Mouse (Mus musculus) neural tube, embryonic 11.5 days (tissue): ENCODE results near the gene Ctf1. TPM values are rescaled to one million over a fixed set of nuclear protein-coding genes. Genes with fewer than 3 reads are reported as not detected.

Experiments
- ATAC-seq: fragments of 200-750 bp; cut with Nextera tagmentation; 2 replicates; pipeline ENCODE4 v1.8.0; 2017; ENCODE audit warnings: moderate number of reproducible peaks, mild to moderate bottlenecking, moderate TSS enrichment, moderate library complexity; ENCODE audit not compliant: insufficient read depth, low FRiP score, low TSS enrichment
- DNase-seq: peaks from one replicate; pipeline ENCODE4 v3.0.0-alpha.2; 2015; ENCODE audit warnings: low spot score
- H3K27ac ChIP-seq: fragments of 300-500 bp; sonication (generic); 2 replicates; pipeline ENCODE4 v1.5.1; 2014; ENCODE audit warnings: low read depth, mild to moderate bottlenecking, low read length
- H3K27me3 ChIP-seq: fragments of 300-500 bp; sonication (generic); 2 replicates; pipeline ENCODE4 v1.6.1; 2014; ENCODE audit warnings: mild to moderate bottlenecking, low read length, mixed read lengths; ENCODE audit not compliant: control insufficient read depth, insufficient read depth
- H3K36me3 ChIP-seq: fragments of 300-500 bp; sonication (generic); 2 replicates; pipeline ENCODE4 v1.6.1; 2014; ENCODE audit warnings: mild to moderate bottlenecking, low read length, moderate library complexity, mixed read lengths; ENCODE audit not compliant: control insufficient read depth, insufficient read depth
- H3K4me1 ChIP-seq: fragments of 300-500 bp; sonication (generic); 2 replicates; pipeline ENCODE4 v1.6.1; 2014; ENCODE audit warnings: low read length, mixed read lengths; ENCODE audit not compliant: control insufficient read depth, insufficient read depth
- H3K4me2 ChIP-seq: fragments of 300-500 bp; sonication (generic); 2 replicates; pipeline ENCODE4 v1.6.1; 2014; ENCODE audit warnings: low read depth, mild to moderate bottlenecking, moderate library complexity
- H3K4me3 ChIP-seq: fragments of 300-500 bp; sonication (generic); 2 replicates; pipeline ENCODE4 v1.5.1; 2014; ENCODE audit warnings: low read depth, low read length
- H3K9ac ChIP-seq: fragments of 300-500 bp; sonication (generic); 2 replicates; pipeline ENCODE4 v1.6.1; 2014; ENCODE audit warnings: mild to moderate bottlenecking, low read length
- H3K9me3 ChIP-seq: fragments of 300-500 bp; sonication (generic); 2 replicates; pipeline ENCODE4 v1.6.1; 2016; ENCODE audit warnings: low read length; ENCODE audit not compliant: control insufficient read depth
- WGBS: fragments of 180-500 bp; shearing (Covaris S2); extraction: QIAGEN DNeasy Blood & Tissue Kit; methylation state at CpG from one replicate; pipeline ENCODE4 v1.1.7; 2014; 5-methylcytosine and 5-hydroxymethylcytosine counted together
- polyA plus RNA-seq: library from polyadenylated mRNA; unstranded; fragments of >200 nt; fragmentation: Nextera tagmentation; extraction: Ambion mirVana; gene quantifications from 2 replicates; pipeline ENCODE4 v1.2.1, GENCODE M21; 2014

Ctf1 gene
- polyA plus RNA-seq, 1 experiment from 2014 or later = 6.0 TPM

GRCm38 (mm10) chr7:127744366-127745045, 32.0 kb downstream of the Ctf1 start, which contains the start of gene Fbxl19:
Fbxl19 (plus strand) TSS chr7:127744543.
- Histone ChIP-seq H3K27ac (peak within 1 kb of the TSS; percentile 89), H3K4me3 (peak within 1 kb of the TSS; percentile 91), H3K27me3 (no peaks in the 10 kb centered on the region), H3K36me3 (peaks cover 4% of the 10 kb centered on the region), H3K4me1 (peaks cover 3% of the 10 kb centered on the region; the same call in 1 of the 2 replicates), H3K9ac (peak within 1 kb of the TSS; percentile 92), H3K9me3 (no peaks in the 10 kb centered on the region), H3K4me2 (peak within 1 kb of the TSS; percentile 87)
- DNase-seq (peak; percentile 80), ATAC-seq (no peak)
- 1% methylated on average over 26 of the region's 26 CpGs for WGBS

- Histone ChIP-seq H3K9me3 (no peaks in the 10 kb centered on the region), H3K27me3 (no peaks in the 10 kb centered on the region), H3K9ac (peak overlapping the region; percentile 92), H3K4me1 (peaks cover 3% of the 10 kb centered on the region; the same call in 1 of the 2 replicates), H3K4me2 (peak overlapping the region; percentile 87), H3K4me3 (peak overlapping the region; percentile 91), H3K36me3 (peaks cover 12% of the 10 kb centered on the region), H3K27ac (peak overlapping the region; percentile 89)
- peak; percentile 94 for DNase-seq
- under 1% methylated on average over 19 of the region's 19 CpGs for WGBS
- ATAC-seq = peak; percentile 87
Observed at GRCm38 (mm10) chr7:127745251-127745651, 32.7 kb downstream of the Ctf1 start.

GRCm38 (mm10) chr7:127745652-127746493, 33.3 kb downstream of the Ctf1 start:
- Histone ChIP-seq H3K4me1 (peaks cover 3% of the 10 kb centered on the region; the same call in 1 of the 2 replicates), H3K27me3 (no peaks in the 10 kb centered on the region), H3K9ac (peak overlapping the region; percentile 92), H3K4me3 (peak overlapping the region; percentile 91), H3K9me3 (no peaks in the 10 kb centered on the region), H3K4me2 (peak overlapping the region; percentile 87), H3K27ac (peak overlapping the region; percentile 89), H3K36me3 (peaks cover 16% of the 10 kb centered on the region)
- peak; percentile 95 for DNase-seq
- under 1% methylated on average over 36 of the region's 39 CpGs for WGBS
- peak; percentile 82 for ATAC-seq

GRCm38 (mm10) chr7:127746494-127747491, 34.3 kb downstream of the Ctf1 start:
- peak overlapping the region; percentile 91 for H3K4me3 ChIP-seq
- no peaks in the 10 kb centered on the region for H3K9me3 ChIP-seq
- DNase-seq (peak; percentile 62), ATAC-seq (peak; percentile 20; the same call in 1 of the 2 replicates)
- WGBS = under 1% methylated on average over 48 of the region's 62 CpGs
- peaks cover 3% of the 10 kb centered on the region; the same call in 1 of the 2 replicates for H3K4me1 ChIP-seq
- H3K4me2 ChIP-seq = peak overlapping the region; percentile 87
- H3K9ac ChIP-seq = peak overlapping the region; percentile 92
- no peaks in the 10 kb centered on the region for H3K27me3 ChIP-seq
- peak overlapping the region; percentile 89 for H3K27ac ChIP-seq
- peaks cover 20% of the 10 kb centered on the region for H3K36me3 ChIP-seq

- Histone ChIP-seq H3K9ac (peak overlapping the region; percentile 92), H3K27me3 (no peaks in the 10 kb centered on the region), H3K36me3 (peaks cover 25% of the 10 kb centered on the region), H3K4me2 (peak overlapping the region; percentile 87), H3K4me1 (peaks cover 3% of the 10 kb centered on the region; the same call in 1 of the 2 replicates), H3K4me3 (peak overlapping the region; percentile 91), H3K9me3 (no peaks in the 10 kb centered on the region), H3K27ac (no peak overlapping the region)
- no peak for ATAC-seq
- 42% methylated on average over 6 of the region's 6 CpGs for WGBS
- DNase-seq = no peak
Observed at GRCm38 (mm10) chr7:127747559-127748234, 35.2 kb downstream of the Ctf1 start.

GRCm38 (mm10) chr7:127748235-127748560, 35.7 kb downstream of the Ctf1 start:
- H3K27ac ChIP-seq = no peak overlapping the region
- H3K4me2 ChIP-seq = no peak overlapping the region
- 95% methylated on average over 28 of the region's 28 CpGs for WGBS
- peak overlapping the region; percentile 91; the same call in 1 of the 2 replicates for H3K4me3 ChIP-seq
- H3K27me3 ChIP-seq = no peaks in the 10 kb centered on the region
- DNase-seq = no peak
- peaks cover 25% of the 10 kb centered on the region for H3K36me3 ChIP-seq
- no peak for ATAC-seq
- H3K4me1 ChIP-seq = peaks cover 3% of the 10 kb centered on the region; the same call in 1 of the 2 replicates
- H3K9me3 ChIP-seq = no peaks in the 10 kb centered on the region
- H3K9ac ChIP-seq = no peak overlapping the region

- H3K36me3 ChIP-seq = peaks cover 29% of the 10 kb centered on the region
- H3K27me3 ChIP-seq = no peaks in the 10 kb centered on the region
- no peak for DNase-seq
- peaks cover 3% of the 10 kb centered on the region; the same call in 1 of the 2 replicates for H3K4me1 ChIP-seq
- H3K4me3 ChIP-seq = no peak overlapping the region
- no peaks in the 10 kb centered on the region for H3K9me3 ChIP-seq
- H3K4me2 ChIP-seq = no peak overlapping the region
- H3K27ac ChIP-seq = no peak overlapping the region
- 92% methylated on average over 19 of the region's 19 CpGs for WGBS
- no peak for ATAC-seq
- no peak overlapping the region for H3K9ac ChIP-seq
Observed at GRCm38 (mm10) chr7:127750131-127751127, 37.9 kb downstream of the Ctf1 start.
